Mouse (Mus musculus) embryonic fibroblast, embryonic 13.5 days (primary cell): ENCODE results near the gene 1700069L16Rik.

Source experiments
- CTCF ChIP-seq: IDR thresholded peaks from 2 replicates; pipeline ENCODE4 v1.5.1; 2011; ENCODE audit warnings: mild to moderate bottlenecking, control low read depth, low read length, moderate library complexity, borderline replicate concordance; ENCODE audit not compliant: insufficient read depth
- POLR2A ChIP-seq: IDR thresholded peaks from 2 replicates; pipeline ENCODE4 v1.6.1; 2011; ENCODE audit warnings: low read depth, mild to moderate bottlenecking, control low read depth, low read length, moderate library complexity

GRCm38 (mm10) chr5:113654206-113654605 is 70.4 kb downstream of the 1700069L16Rik start:
- no peak for TF ChIP-seq POLR2A
- TF ChIP-seq CTCF: no peak
